Mouse (Mus musculus) c-Kit-positive CD71-positive TER-119-positive erythroid progenitor cells, embryonic 14.5 days (primary cell): ENCODE data around the gene Meis2.

Source experiments
- DNase-seq: peaks from one replicate; pipeline ENCODE4 v3.0.0-alpha.2; 2013; ENCODE audit warnings: low spot score

Gene Meis2

DNA sequence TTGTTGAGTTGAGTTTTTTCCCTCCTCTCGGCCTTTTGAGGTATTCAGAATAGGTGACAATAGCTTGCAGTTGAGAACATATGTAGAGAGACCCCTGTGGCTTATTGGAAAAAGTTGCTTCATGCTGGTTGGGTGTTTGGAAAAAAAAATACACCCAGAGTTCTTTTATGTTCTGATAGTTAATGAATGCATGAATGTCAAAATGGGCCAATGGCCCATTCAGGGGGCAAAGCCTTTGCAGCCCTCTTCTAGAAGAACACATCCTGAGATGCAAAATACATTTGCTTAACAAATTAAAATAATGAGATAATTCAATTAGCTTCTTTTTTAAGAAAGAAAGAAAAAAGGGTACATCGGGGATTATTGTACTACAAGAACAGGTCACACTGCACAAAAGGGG, 69.2 kb downstream of the Meis2 start:
- no peak for DNase-seq

DNA sequence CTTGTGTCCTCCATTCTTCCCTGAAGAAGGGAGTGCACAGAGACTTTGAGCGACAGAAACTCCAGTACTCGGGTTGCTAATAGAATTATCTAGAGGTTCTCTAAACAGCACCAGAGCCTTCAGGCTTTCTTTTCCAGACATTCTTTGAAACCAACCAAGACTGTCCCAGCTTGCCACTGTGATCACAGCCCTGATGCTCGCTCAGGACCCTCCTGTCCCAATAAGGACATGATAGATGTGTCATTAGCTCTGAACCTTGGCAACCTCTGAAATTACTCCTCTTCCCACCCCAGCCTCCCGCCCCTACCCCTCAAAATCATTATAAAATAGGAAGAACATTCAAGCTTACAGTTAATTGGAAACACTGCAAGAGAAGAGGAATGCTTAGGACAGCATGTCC, 71.8 kb downstream of the Meis2 start:
- DNase-seq = no peak

DNA sequence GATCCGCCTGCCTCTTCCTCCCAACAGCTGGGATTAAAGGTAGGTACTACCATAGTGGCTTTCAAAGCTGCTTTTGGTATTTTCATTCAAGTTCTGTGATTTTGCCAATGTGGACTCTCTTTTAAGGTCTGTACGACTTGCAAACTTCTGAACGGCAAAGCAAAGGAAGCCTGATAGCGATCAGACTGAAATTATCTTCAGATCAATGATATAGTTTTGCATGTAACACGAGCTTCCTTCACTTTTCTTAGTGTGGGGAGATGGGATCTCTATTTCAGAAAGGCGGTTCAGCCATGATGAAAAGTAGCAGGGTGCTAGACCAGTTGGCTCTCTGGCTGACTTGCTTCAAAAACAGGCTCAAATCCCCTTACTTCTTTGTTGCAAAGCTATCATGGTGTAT, 76.4 kb downstream of the Meis2 start:
- DNase-seq = no peak

DNA sequence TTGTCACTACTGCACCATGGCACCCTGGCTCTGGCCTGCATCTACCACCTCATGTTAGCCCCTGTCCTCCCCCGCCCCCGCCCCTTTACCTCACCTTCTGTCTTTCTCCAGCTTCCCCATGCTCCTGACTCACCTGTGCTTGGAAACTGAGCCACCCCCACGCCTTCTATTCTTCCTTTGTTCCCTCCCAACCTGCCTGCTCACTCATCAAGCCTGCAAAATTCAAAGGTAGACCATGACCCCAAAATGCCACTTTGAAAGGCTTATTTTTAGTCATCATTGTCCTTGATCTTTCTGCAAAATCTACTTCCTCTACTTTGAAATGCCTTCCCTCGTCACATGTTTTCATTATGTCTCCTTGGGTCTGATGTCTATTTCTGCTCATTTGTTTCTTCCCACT, 77.2 kb downstream of the Meis2 start:
- DNase-seq = no peak

DNA sequence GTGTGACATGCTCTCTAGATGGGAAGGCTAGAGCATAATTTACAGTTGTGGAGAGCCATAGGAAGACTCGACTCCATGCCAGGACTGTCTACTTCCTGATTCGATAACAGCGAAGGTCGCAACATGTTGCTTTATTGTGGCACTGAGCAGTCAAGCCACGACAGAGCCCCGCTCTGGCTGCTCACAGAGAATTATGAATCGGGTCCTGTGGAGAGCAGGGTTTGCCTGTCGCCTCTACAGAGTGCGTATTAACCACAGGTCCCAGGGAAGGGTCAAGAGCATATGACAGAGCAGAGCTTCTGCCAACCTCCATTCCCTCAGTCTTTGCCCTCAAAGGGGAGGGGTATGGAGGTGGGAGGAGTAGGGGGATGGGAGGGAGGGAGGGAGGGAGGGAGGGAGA, 80.7 kb downstream of the Meis2 start:
- no peak for DNase-seq

DNA sequence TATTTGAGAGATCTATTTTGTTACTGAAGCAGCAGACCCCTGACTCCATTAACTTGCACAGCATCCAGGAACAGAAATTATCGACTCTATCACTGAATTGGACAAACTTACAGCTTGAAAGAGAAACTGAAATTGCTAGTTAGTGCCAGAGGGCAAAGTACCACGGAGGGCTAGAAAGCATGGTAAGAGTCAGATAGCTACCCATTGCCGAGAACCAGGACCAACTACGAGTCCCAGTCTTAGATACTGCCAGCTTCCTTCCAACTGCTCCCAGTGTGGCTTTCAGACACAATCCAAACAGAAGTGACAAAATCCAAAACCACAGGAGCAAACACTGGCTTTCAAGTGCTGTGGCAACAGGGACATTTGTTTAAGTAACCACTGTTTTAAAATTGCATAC, 81.2 kb downstream of the Meis2 start:
- DNase-seq = no peak

DNA sequence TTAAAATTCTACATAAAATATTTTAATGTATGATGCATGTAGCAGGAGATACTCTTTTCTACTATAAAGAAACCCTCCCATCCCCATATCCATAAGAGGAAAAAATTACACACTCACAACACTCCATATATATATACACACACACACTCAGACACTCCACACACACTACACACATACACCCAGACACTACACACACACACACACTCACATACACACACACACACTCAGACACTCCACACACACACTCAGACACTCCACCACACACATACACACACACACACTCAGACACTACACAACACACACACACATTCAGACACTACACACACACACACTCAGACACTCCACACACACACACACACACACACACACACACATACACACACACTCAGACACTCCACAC, 85.1 kb downstream of the Meis2 start:
- DNase-seq = no peak

DNA sequence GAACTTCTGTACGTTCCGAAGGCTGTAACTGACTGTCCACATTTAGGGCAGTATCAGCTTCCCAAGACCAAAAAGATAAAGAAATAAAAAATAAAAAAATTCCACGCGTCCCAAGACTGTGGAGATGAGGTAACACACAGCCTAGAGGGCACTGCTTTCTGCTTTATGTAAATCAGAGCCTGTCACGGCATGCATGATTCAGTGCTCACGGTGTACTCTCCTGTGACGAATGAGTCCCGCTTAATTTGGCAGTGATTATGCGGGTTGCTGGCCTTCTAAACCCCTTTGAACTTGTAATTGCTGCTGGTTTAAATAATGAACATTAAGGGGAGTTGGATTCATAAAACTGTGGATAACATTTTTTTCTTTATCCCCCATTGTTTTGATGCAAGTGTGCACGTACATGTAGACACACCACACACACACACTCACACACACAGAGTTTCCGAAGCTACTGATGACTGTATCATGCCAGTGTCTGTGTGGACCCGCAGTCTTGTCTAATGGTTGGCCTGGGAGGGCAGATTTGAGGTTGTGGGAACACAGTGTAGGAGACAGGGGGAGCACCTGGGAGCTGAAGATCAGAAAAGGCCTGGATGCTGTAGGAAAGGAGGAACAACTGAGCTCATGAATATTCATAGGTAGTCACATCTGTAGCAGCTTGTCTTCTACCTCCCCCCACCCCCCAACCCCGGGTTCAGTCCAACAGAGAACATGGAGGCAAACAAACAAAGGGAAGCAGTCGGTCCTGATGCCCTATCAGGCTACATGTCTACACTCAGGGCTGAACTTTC, 85.8 kb downstream of the Meis2 start:
- DNase-seq = no peak

DNA sequence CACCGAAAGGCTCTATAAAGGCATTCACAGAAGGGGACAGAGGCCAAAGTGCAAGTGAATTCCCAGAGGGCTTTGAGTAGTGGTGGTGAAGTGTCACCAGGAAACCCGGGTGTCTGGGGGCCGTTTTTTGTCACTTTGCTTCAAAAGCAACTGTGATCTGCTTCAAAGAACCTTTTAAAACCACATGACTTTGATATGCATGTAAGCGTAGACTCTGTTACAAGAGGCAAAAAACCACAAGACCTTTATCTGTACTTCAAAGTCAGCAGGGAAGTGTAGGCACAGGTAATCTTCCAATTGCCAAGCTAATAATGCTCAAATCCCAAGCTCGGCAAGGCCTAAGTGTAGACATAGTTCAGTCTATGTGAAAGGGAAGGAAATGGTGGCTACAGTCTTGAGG, 87.0 kb downstream of the Meis2 start:
- no peak for DNase-seq

DNA sequence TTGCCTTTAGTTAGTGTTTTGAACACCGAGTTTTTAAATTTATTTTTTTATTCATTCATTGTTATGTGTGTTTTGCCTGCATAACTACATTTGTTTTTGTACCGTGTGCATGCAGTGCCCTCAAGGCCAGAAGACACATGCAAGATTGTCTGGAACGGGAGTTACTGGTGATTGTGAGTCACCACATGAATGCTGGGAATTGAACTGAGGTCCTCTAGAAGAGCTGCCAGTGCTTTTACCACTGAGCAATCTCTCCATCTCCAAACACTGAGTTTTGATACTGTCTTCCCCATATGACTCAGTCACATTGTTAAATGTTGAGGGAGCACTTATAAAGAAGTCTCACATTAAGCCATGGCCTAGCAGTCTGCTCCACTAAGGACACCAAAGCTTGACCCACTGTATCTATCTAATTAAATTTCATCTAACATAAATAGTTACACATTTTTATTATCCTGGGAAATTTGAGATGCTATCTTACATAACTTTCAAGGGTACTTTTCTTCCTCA, 94.3 kb downstream of the Meis2 start:
- DNase-seq = no peak

DNA sequence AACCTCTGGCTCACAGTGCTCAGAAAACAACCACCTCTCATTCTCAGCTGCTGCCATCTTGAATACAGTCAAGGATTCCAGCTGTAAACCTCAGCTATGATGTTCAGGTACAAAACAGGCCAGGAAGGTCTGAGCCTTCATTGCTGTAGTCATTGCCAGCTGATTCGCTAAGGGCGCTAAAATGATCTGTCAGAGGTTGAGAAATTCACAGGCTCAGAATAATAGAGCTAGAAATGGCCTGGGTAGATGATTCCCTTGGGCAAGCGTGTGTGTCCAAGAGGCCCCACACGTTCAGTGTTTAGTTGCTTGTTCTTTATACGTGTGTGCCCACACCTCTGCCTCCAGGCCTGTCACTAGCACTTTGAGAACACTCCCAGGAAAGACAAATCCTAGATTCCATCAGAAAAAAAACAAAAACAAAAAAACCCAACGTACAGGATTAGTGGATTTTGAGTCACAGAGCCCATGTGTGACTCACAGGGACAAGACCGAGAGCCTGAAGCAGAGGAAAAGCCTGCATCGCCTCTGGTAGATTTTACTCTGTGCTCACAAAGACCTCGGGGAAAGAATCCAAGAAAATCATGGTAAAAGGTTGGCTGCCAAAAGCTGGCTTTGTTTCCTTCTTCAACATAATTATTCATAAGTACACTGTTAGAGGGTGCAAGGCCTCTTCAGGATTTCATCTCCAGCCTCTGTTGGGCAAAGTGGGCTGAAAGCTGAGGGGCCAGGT, 95.4 kb downstream of the Meis2 start:
- DNase-seq = no peak

DNA sequence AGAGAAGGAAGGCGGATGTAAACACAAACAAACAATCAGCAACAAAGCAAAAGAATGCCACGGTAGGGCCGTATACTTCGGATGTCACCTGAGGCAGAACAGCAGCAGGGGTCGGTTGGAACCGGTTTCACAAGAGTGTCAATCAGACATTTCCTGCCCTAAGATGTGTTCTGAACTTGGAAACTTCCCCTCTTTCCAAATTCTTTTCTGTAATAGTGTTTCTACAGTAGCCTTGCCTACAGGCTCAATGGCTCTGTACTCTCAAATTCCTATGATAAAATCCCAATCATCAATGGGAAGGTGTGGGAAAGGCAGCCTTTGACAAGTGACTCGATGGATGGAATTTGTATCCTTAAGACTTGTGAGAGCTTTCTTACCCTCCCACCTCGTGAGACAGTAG, 96.4 kb downstream of the Meis2 start:
- no peak for DNase-seq

DNA sequence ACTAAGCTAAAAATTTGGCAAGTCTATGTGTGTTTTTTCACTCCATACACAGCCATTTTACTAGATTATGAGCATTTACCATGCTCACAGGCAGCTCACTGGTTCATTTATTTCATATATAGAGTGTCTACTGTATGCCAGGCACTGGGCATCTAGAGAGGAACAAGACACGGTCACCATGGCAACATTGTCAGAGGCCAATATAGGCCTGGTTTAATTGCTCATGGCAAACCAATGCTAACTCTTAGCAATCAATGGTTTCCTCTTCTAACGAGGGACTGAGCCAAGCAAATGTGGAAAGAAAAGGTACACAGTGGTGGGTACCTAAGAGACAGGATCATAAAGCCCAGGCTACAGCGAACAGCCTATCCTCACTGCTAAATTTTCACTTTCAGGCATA, 100.7 kb downstream of the Meis2 start:
- DNase-seq = no peak

DNA sequence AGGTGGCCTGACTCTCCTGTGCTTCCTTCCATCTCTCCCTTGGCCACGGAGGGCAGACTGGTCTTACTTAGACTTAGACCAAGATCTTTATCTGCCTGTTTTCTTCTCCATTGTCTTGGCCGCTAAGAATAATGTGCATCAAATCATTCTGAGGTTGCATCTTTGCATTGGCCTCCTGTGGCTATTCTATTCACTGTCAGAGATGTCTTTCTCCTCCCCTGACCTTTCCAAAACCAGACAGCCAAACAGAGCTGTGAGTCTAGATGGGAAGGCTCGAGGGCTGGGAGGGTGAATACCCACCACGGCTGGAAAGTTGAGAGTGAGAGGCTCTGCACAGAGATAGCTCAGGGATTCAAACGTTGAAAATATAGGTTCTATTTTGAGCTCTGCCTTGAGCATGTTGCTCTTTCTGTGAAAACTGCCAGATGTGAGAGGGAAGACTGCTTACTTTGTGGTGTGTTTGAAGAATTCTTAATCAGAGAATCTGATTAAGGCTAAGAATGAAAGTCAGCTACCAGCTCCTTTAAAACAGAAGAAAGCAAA, 102.3 kb downstream of the Meis2 start:
- no peak for DNase-seq

DNA sequence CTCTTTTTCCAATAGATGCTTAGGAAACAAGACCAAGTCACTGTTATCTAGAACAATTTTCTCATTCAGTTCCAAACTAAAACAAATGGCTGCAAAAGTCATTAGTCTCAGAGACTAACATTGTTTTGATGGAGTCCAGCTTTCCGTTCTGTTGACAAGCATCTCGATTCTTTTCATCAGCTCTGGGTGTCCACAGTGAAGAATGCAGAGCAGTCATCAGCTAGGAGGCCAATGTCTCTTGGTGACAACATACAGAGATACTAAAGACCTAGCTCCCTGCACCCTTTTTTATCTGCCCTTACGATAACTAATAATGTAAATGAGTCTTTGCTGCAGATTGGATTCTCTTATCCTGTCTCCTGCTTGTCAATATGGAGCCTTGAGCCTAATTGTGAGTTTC, 102.9 kb downstream of the Meis2 start:
- no peak for DNase-seq

DNA sequence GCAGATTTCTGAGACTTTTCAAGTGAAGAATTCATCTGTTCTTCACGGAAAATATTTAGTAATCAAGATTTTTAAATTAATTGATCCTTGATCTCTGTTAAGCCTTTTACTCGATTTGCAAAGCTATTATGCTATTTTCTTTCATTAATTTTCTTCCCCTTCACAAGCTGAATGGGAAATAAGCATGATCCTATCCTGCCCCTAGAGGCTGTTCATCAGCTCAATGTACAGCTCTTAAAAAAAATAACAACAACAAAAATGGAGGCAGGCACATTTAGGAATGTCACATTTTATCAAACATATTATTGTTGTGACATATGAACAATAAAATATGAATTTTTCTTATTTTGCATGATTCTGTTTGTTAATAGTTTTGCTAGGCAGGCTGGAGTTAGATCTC, 103.5 kb downstream of the Meis2 start:
- DNase-seq = no peak

DNA sequence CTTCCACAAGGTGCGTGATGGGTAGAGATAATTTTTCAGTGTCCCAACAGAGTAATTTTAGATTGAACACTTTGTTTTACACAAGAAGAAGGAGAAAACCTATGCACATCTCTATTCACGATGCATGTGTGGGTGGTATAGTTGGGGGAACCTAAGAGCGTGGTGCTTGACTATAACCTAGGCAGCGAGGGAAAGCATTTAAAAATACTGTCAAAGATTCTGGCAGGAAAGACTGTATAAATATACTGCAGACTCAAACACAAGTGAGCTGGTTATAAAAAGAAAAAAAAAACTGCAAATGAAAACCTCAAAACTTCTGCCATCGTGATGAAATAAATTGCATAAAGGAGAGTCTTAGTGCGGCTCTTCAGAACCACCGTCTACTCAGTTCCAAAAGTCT, 105.0 kb downstream of the Meis2 start:
- no peak for DNase-seq

DNA sequence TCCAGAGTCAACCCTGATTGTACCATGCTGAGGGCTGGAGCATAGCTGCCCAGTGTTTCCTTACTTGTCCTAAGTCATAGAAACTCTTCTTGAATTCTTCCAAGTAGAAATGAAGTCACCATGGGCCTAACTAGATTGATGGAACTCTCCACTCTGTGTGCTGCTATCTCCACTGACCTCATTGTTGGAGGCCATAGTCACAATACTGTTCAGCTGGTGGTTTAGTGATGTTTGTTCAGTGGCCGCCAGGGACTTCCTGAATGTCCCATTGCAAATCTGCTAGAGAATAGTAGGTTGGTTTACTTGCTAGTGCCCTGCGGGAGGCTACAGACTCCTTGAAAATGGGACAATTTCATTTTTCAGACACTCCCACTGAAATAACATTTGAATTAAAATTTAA, 108.9 kb downstream of the Meis2 start:
- DNase-seq = no peak

DNA sequence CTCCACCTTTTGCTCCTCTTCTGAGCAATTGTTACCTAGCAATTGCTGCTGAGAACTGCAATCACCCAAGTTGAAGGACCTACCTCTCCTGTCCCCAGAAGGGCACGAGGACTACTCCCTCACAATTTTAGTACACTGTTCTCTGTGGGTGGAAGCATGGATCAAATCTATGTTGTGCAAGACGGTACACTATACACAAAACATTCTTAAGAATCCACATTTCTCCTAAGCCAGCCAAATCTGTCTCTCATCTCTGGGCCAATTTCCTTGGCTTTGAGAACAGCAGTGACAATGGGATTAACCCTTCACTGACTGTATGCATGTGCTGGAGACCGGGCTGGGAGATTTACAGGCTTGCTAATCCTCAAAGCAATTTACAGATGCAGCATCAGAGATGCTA, 115.0 kb downstream of the Meis2 start:
- no peak for DNase-seq

DNA sequence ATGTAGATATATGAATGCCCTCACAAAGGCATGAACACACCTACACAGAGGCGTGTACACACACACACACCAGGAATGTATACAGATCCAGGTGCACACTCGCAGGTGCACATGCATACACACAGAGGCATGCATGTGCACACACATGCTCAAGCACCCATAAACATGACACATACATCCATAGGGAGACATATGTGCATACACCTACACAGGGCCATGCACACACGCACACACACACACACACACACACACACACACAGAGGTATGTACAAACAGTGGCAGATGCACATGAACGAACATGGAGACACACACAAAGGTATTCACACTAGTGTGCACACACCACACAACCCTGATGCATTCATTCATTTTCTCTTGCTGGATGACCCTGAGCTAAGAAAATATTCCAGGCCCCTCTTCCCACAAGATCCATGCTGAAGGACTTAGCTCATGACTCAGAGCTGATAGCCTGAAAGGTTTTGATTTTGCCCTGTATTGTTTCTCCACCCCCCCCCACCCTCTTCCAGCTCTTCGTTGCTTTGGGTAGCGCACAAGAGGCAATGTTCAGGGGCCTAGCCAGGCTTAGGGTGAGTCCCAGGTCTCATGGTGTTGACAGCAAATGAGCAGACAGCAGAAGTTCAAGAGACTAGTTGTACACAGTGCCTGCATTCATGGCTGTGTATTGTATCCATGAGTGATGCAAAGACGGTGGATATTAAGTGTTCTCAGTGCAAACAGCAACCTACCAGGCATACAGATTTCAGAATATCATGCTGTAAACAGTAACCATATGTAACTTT, 116.8 kb downstream of the Meis2 start:
- DNase-seq = no peak

DNA sequence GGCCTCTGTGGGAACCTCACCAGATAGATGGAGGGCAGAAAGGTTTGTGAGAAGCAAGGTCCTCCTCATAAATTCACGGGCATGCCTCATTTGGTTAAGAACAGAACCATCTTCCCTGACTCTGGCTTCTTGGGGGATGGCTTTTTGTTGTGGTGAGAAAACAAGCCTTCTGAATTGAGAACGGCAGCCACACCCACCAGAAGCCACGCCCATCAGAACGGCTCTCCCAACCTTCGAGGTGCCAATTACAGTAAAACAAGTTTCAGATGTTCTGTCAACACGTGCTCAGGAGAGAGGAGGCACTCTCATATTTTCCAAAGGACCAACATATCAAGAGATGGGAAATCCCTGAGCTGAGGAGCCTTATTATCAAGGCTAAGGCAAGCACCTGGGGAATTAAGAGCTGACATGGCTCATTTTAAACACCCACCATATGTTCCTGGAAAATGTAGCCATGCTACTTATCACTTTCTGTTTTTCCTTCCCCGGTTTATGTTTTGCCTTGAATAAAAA, 117.9 kb downstream of the Meis2 start:
- DNase-seq = no peak

DNA sequence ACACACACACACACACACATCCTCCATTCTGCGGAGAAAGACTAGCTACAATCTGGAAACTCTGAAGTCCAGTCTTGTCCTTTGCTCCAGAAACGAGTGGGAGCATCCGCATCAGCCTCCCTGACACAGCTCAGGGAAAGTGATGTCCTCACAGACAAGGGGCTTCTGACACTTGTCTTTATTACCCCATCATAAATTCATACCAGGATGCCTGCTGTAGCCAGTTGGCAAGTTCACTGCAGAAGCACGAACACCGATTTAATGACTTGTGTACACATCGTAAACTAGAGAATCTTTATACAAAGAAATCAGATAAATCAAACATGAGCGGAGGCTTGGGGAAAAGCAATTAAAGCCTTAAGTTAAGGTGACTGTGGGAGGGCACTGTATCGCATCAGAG, 122.6 kb downstream of the Meis2 start:
- DNase-seq = no peak
